Mouse (Mus musculus) limb, embryonic 11.5 days (tissue): ENCODE results near the gene Nme7. TPM values are rescaled to one million over a fixed set of nuclear protein-coding genes. Genes with fewer than 3 reads are reported as not detected.

Source experiments
- ATAC-seq: fragments of 200-750 bp; cut with Nextera tagmentation; 2 replicates; pipeline ENCODE4 v1.8.0; 2017; ENCODE audit warnings: low read depth; ENCODE audit not compliant: insufficient number of reproducible peaks, low FRiP score, low TSS enrichment
- DNase-seq: peaks from one replicate; pipeline ENCODE4 v3.0.0-alpha.2; 2015; ENCODE audit warnings: low spot score
- H3K27ac ChIP-seq: fragments of 300-500 bp; sonication (generic); replicated peaks from 2 replicates; pipeline ENCODE4 v1.5.1; 2014; ENCODE audit warnings: low read depth, mild to moderate bottlenecking, low read length
- H3K27me3 ChIP-seq: fragments of 300-500 bp; sonication (generic); 2 replicates; pipeline ENCODE4 v1.6.1; 2014; ENCODE audit warnings: mild to moderate bottlenecking, low read length, mixed read lengths; ENCODE audit not compliant: control insufficient read depth, insufficient read depth
- H3K36me3 ChIP-seq: fragments of 300-500 bp; sonication (generic); 2 replicates; pipeline ENCODE4 v1.6.1; 2014; ENCODE audit warnings: mild to moderate bottlenecking, low read length, moderate library complexity, mixed read lengths; ENCODE audit not compliant: control insufficient read depth, insufficient read depth
- H3K4me1 ChIP-seq: fragments of 300-500 bp; sonication (generic); 2 replicates; pipeline ENCODE4 v1.6.1; 2014; ENCODE audit warnings: low read length, mixed read lengths; ENCODE audit not compliant: control insufficient read depth, insufficient read depth
- H3K4me2 ChIP-seq: fragments of 300-500 bp; sonication (generic); 2 replicates; pipeline ENCODE4 v1.6.1; 2014; ENCODE audit warnings: low read depth, mild to moderate bottlenecking, moderate library complexity; ENCODE audit not compliant: severe bottlenecking
- H3K4me3 ChIP-seq: fragments of 300-500 bp; sonication (generic); 2 replicates; pipeline ENCODE4 v1.5.1; 2014; ENCODE audit warnings: low read depth, low read length
- H3K9ac ChIP-seq: fragments of 300-500 bp; sonication (generic); 2 replicates; pipeline ENCODE4 v1.6.1; 2014; ENCODE audit warnings: mild to moderate bottlenecking, low read length
- H3K9me3 ChIP-seq: fragments of 300-500 bp; sonication (generic); 2 replicates; pipeline ENCODE4 v1.6.1; 2016; ENCODE audit warnings: low read length; ENCODE audit not compliant: control insufficient read depth
- WGBS: fragments of 180-500 bp; shearing (Covaris S2); extraction: QIAGEN DNeasy Blood & Tissue Kit; methylation state at CpG from one replicate; pipeline ENCODE4 v1.1.7; 2014; 5-methylcytosine and 5-hydroxymethylcytosine counted together
- polyA plus RNA-seq: library from polyadenylated mRNA; unstranded; fragments of >200 nt; fragmentation: Nextera tagmentation; extraction: Ambion mirVana; gene quantifications from 2 replicates; pipeline ENCODE4 v1.2.1, GENCODE M21; 2014

Gene Nme7
- polyA plus RNA-seq, 1 experiment from 2014 or later: 46.8 TPM

DNA sequence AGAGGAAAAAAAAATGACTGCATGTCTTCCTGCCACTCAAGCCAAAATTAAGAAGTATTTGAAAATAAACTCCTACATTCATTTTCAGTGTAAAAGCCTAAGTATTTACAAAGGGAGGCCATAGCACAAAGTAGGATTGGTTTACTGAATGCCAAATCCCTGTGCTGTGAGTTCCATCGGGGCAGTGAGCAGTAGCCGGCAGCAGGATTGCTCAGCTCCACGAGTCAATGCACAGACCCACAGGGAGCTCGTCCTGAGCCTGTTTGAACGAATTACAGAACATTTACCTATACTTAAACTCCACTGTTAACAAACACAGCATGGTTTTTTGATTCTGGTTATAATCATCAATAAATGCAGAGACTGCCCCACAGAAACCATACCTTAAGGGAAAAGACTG is 128.7 kb downstream of the Nme7 start:
- no peaks in the 10 kb centered on the region for H3K9me3 ChIP-seq
- H3K4me3 ChIP-seq: no peak overlapping the region
- WGBS: 64% methylated on average over 5 of the region's 5 CpGs
- no peak overlapping the region for H3K27ac ChIP-seq
- ATAC-seq: no peak
- H3K36me3 ChIP-seq: no peaks in the 10 kb centered on the region
- H3K4me1 ChIP-seq: no peaks in the 10 kb centered on the region
- no peak for DNase-seq
- no peaks in the 10 kb centered on the region for H3K27me3 ChIP-seq
- no peak overlapping the region for H3K4me2 ChIP-seq
- H3K9ac ChIP-seq: no peak overlapping the region

DNA sequence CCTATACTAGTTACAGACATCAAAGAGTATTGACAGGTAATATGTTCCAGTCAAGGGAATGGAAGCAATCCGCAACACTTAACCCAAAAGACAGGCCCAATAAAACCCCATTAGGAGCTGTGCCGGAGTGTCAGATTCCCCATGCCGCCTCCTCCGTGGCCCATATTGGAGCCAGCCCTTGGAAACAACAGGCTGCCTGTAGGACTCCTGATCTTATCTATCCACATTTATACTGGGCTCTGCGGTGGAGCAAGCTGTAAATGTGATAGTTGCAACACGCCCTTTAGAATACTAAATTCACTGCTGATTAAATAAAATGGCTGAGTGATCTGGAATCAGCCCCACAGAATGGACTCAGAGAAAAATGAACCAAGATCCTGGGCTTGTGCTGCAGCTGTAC is 130.1 kb downstream of the Nme7 start:
- Histone ChIP-seq H3K4me1 (no peaks in the 10 kb centered on the region), H3K4me3 (no peak overlapping the region), H3K27ac (no peak overlapping the region), H3K9me3 (no peaks in the 10 kb centered on the region), H3K9ac (no peak overlapping the region), H3K36me3 (0 out of 2 replicates have a peak, but pooled peaks cover 2% of the 10 kb centered on the region), H3K27me3 (no peaks in the 10 kb centered on the region), H3K4me2 (no peak overlapping the region)
- ATAC-seq (no peak), DNase-seq (no peak)
- 14% methylated on average over 6 of the region's 6 CpGs for WGBS

DNA sequence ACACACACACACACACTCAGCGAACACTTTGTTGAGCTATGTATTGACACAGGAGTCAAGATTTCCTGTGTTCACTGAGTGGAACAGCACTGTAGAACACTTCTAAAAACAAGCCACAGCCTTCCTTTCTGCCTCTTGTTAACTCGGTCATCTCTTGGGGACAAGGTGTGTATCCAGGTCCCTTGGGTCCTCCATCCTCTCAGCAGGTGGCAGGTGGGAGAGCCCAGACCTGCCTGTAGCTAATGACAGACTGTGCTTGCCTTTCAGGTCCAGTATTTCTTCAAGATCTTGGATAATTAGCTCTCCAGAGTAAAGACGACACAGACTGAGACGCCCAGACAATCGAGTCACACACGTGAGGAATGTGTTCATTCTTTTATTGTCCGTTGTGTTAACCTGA is 132.8 kb downstream of the Nme7 start:
- Histone ChIP-seq H3K4me2 (no peak overlapping the region), H3K9ac (no peak overlapping the region), H3K27me3 (no peaks in the 10 kb centered on the region), H3K9me3 (no peaks in the 10 kb centered on the region), H3K27ac (no peak overlapping the region), H3K36me3 (0 out of 2 replicates have a peak, but pooled peaks cover 2% of the 10 kb centered on the region), H3K4me3 (no peak overlapping the region), H3K4me1 (no peaks in the 10 kb centered on the region)
- WGBS: 91% methylated on average over 7 of the region's 7 CpGs
- no peak for ATAC-seq
- no peak for DNase-seq

DNA sequence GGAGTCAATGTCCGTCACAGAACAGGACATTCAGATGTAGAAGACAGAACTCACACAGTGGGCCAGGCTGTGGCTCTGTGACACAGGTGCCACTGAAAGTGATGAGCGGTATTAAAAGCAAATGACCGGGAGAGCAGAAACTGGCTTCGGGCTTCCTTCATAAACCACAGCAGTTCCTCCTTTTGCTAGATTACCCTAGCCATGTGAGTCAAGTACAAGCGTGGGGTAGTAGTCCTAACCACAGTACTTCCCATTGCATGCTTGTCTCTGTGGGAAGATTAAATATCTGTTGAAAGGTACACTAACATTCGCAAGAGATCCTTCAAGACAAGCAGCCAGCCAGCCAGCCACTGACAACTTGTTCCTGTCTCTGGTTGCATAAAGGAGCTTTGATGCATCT is 136.3 kb downstream of the Nme7 start:
- H3K9ac ChIP-seq: no peak overlapping the region
- WGBS: 92% methylated on average over 6 of the region's 6 CpGs
- no peak overlapping the region for H3K27ac ChIP-seq
- no peak overlapping the region for H3K4me3 ChIP-seq
- H3K9me3 ChIP-seq: no peaks in the 10 kb centered on the region
- no peaks in the 10 kb centered on the region for H3K4me1 ChIP-seq
- H3K27me3 ChIP-seq: no peaks in the 10 kb centered on the region
- DNase-seq: no peak
- H3K4me2 ChIP-seq: no peak overlapping the region
- no peak for ATAC-seq
- 0 out of 2 replicates have a peak, but pooled peaks cover 2% of the 10 kb centered on the region for H3K36me3 ChIP-seq

DNA sequence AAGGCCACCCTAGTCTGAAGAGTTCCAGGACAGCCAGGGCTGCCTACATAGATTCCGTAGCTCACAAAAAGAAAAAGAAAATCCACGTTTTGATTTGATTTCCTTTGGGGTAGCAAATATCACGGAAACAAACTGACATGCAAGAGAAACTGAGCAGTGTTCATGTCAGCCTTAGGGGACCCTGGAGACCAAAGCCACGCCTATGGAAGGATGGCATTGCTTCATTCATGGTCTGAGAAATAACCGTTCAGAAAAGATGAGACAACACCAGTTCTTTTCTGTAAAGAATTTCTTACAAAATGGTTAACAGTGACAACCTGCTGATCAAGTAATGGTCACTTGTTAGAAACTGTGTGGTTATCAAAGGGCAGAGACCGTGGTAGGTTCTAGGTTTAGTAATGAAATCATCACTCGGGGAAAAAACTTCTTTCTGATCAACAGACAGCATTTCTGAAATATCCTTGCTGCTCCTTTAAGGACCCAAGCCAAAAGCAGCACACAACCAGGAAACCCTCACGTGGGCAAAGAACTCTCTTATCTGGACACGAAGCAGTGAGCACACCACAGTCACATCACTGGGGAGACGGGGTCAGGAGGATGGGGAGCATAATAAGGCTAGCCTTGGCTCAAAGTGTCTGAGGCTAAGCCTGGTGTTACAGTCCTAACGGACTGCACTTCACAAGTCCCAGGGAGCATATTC is 136.9 kb downstream of the Nme7 start:
- Histone ChIP-seq H3K4me2 (no peak overlapping the region), H3K36me3 (0 out of 2 replicates have a peak, but pooled peaks cover 2% of the 10 kb centered on the region), H3K9me3 (no peaks in the 10 kb centered on the region), H3K27me3 (no peaks in the 10 kb centered on the region), H3K9ac (no peak overlapping the region), H3K4me1 (no peaks in the 10 kb centered on the region), H3K4me3 (no peak overlapping the region), H3K27ac (no peak overlapping the region)
- 87% methylated on average over 11 of the region's 11 CpGs for WGBS
- no peak for ATAC-seq
- DNase-seq: no peak

DNA sequence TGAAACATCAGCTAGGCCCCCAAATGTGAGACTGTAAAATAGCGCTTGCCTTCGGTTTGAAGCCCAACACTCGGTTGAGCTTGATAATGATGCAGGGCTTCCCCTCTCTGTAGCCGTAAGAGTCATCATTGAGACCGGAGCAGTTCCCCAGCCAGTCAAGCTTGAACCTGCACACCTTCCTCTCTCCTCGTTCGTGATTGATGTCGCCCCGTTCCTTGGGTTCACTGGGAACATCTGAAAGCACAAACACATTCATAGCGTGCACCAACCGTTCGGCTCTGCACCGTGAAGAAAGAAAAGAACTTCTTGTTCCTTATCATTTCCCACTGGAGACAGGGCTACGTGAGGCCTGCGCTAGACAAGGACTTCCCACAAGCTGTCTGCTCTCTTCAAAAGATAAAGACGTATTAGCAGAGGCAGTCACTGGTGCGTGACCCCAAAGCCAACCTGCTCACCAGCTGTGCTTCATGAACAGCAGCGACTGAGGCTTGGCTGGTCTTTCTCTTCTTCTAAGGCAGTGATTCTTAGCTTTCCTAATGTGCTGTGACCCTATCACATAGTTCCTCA is 137.6 kb downstream of the Nme7 start:
- 78% methylated on average over 18 of the region's 18 CpGs for WGBS
- no peak for DNase-seq

DNA sequence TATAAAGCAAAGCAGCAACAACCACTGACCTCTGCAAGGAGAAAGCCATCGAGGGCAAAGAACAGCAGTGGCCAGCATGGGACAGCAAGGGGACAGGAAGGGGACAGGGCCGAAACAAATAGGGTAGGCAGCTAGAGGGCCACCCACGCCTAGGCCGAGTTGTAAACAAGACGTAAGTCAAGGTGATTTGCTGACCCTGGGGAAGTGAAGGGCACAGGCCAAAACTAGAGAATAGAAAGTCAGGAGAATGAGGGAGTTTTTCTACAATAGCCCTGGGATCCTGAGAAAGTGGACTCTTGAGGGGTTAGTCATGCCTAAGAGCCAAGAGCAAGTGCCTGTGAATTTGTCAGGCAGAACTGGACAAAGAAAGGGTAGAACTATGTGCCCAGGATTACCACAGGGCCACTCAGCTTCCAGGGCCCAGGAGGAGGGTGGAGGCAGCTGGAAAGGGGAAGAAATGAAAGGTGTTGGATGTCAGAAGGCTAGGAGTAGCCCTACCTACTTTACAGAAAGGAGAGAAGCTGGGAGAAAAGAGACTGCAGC is 141.8 kb downstream of the Nme7 start:
- no peak for ATAC-seq
- Histone ChIP-seq H3K36me3 (no peaks in the 10 kb centered on the region), H3K4me2 (no peak overlapping the region), H3K9me3 (no peaks in the 10 kb centered on the region), H3K27me3 (no peaks in the 10 kb centered on the region), H3K4me1 (no peaks in the 10 kb centered on the region), H3K27ac (no peak overlapping the region), H3K9ac (no peak overlapping the region), H3K4me3 (no peak overlapping the region)
- DNase-seq: no peak
- WGBS: 82% methylated on average over 5 of the region's 5 CpGs

More for the DNA sequence above, 137.6 kb downstream of the Nme7 start:
- no peak overlapping the region for H3K27ac ChIP-seq
- H3K4me1 ChIP-seq: no peaks in the 10 kb centered on the region
- no peak overlapping the region for H3K4me2 ChIP-seq
- no peak overlapping the region for H3K4me3 ChIP-seq
- 0 out of 2 replicates have a peak, but pooled peaks cover 2% of the 10 kb centered on the region for H3K36me3 ChIP-seq
- H3K27me3 ChIP-seq: no peaks in the 10 kb centered on the region
- H3K9me3 ChIP-seq: no peaks in the 10 kb centered on the region
- H3K9ac ChIP-seq: no peak overlapping the region
- no peak for ATAC-seq

DNA sequence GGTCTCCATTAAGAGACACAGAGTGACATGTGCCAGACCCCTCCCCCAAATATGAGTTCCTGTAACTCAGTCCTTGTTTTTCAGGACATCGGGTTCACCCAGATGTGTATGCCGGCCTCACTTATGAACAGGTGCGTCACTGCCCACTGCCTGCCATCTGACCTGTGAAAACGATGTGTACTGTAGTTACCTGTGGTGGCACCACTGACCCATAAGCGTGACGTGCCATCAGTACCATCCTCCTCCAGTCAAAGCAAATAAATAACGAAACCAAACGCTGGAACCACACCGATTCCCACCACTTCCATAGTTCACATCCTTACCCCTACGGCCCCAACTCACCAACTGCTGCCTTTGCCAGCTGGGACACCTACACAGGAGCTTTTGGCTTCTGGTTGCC is 142.6 kb downstream of the Nme7 start:
- H3K9me3 ChIP-seq: no peaks in the 10 kb centered on the region
- no peak overlapping the region for H3K4me2 ChIP-seq
- no peaks in the 10 kb centered on the region for H3K27me3 ChIP-seq
- 92% methylated on average over 10 of the region's 10 CpGs for WGBS
- no peaks in the 10 kb centered on the region for H3K4me1 ChIP-seq
- no peak for DNase-seq
- H3K9ac ChIP-seq: no peak overlapping the region
- no peak for ATAC-seq
- H3K27ac ChIP-seq: no peak overlapping the region
- no peaks in the 10 kb centered on the region for H3K36me3 ChIP-seq
- no peak overlapping the region for H3K4me3 ChIP-seq
